Mouse (Mus musculus) macrophage (primary cell): Measurements from ENCODE around the gene Gm5105. TPM values are rescaled to one million over a fixed set of nuclear protein-coding genes. Genes with fewer than 3 reads are reported as not detected.

Experiments used
- polyA plus RNA-seq: library from polyadenylated mRNA; stranded (reverse); fragments of 250-400 nt; gene quantifications from 3 replicates; pipeline ENCODE4 v1.2.4, GENCODE M21; 2018; ENCODE audit warnings: inconsistent platforms

The Gm5105 gene
- polyA plus RNA-seq, 1 experiment from 2014 or later: not detected

Other genes starting within 250 kb of the Gm5105 start
- 124 to 262 TPM (median 236 TPM) in 3 replicates for gene H2afz, start 202.9 kb downstream of the Gm5105 start, polyA plus RNA-seq
- gene Dnajb14, start 199.7 kb downstream of the Gm5105 start, polyA plus RNA-seq: 20.4 to 33.0 TPM (median 25.9 TPM) in 3 replicates
- gene Lamtor3, start 148.9 kb downstream of the Gm5105 start, polyA plus RNA-seq: 132 to 168 TPM (median 156 TPM) in 3 replicates
- gene Dapp1, start 85.8 kb downstream of the Gm5105 start, polyA plus RNA-seq: 10.8 to 14.3 TPM (median 10.8 TPM) in 3 replicates
- not detected in 3 replicates for gene 1110002E22Rik, start 2.3 kb downstream of the Gm5105 start, polyA plus RNA-seq
- gene Trmt10a, start 76.1 kb upstream of the Gm5105 start, polyA plus RNA-seq: 2.2 to 3.3 TPM (median 3.1 TPM) in 3 replicates
- gene Mttp, start 77.6 kb upstream of the Gm5105 start, polyA plus RNA-seq: 0.61 to 1.0 TPM (median 0.72 TPM) in 3 replicates
- gene 4930579F01Rik, start 126.4 kb upstream of the Gm5105 start, polyA plus RNA-seq: not detected in 3 replicates
- not detected in 3 replicates for gene Adh7, start 150.4 kb upstream of the Gm5105 start, polyA plus RNA-seq
- gene Adh1, start 193.6 kb upstream of the Gm5105 start, polyA plus RNA-seq: not detected in 3 replicates
- not detected in 3 replicates for gene Adh6a, start 245.9 kb upstream of the Gm5105 start, polyA plus RNA-seq